Comparison of ENCODE assay signal across 1 mouse cellular context in the genomic region with DNA sequence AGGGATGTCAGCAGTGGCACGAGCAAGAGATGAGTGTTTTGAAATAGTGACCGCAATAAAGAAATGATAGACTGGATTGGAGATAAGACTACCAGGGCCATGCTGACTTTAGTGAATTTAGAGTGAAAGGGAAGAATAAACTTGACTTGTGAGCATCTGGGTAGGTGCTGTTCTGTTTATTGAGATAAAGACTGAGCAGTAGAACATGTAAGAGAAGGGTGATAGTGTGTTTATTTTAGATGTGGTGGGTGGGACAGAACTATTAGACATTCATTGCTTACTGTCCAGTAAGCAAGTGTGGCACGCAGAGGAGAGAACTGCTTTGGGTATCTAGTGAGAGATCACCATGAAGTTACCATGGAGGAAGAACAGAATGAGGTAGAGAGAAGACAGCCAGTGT.
TF ChIP-seq lines count a peak whose summit lies in the region.

No protein-coding gene starts in this region.

TF ChIP-seq in MEL, 35 proteins besides CTCF, POLR2A, EP300 and RAD21:
- peak; percentile 40 for TF ChIP-seq TAL1 (IDR thresholded peaks at IDR 0.05; ENCODE audit: low read length)
- 0 out of 2 replicates have a peak, but pooled peaks have one; percentile 15 for TF ChIP-seq MXI1 (IDR thresholded peaks at IDR 0.05; ENCODE audit: low read depth, low read length)
- no peak for TF ChIP-seq MAZ (IDR thresholded peaks at IDR 0.05; ENCODE audit: low read depth, low read length)
- TF ChIP-seq RCOR1 (IDR thresholded peaks at IDR 0.05; ENCODE audit: low read depth, low read length) = no peak
- 0 out of 2 replicates have a peak, but pooled peaks have one; percentile 18 for TF ChIP-seq SIN3A (IDR thresholded peaks at IDR 0.05; ENCODE audit: low read length)
